ENCODE assay signal across 14 mouse cellular contexts in the genomic region with DNA sequence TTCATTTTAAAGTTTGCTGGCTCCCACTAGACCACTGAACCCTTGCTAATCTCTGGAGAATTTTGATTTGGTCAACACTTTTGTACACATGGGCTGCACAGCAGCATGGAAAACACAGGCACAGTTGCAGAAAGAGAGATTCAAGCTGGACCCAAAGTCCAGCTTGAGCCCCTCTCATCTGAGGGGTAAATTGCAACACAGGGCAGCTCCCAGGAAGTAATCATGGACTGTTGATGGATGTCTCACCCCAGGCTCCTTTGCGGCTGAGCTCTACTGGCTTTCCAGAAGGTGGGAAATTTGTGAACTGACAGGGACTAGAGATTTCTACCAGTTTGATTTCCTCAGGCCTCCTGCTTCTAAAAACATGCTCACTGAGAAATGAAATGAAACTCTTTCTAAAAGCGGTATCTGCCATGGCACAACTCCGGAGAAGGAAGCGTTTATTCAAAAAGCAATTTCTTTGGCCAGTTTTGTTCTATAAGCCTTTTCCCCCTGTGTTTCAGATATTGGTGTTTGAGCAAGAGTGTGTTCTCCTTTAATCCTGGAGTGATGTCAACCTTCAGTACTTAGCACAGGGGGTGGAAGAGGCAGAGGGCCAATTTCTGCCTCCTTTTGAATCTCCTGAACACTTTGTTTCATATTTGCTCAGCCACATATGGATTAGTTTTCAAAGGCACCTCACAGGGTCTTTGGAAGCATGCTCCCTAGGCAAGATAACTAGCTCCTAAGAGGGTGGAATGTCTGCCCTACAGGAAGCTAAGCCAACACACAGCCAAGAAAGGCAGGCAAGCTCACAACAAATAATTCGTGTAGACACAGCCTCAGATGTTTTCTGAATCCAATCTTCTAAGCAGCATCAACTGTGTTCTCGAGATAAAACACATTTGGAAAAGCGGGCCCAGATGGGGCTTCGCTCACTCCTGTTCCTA.
DNase-seq lines count a peak whose midpoint lies in the region; ATAC-seq and TF ChIP-seq lines count a peak whose summit lies in the region.
"Had no signal": no experiment of that assay in that cellular context is flagged by ENCODE, and none has a peak within 500 bp of the region (broad histone marks: within the 10 kb centered on the region; RNA-seq: fewer than 3 reads in every experiment).

No protein-coding gene starts in this region.

- ATAC-seq in limb, embryonic 14.5 days (ENCODE audit: low FRiP score, low read depth), result no peak
- ATAC-seq in intestine, postnatal 0 days, result no peak
- ATAC-seq: Patski had no signal

- TF ChIP-seq CTCF in intestine, postnatal 0 days (IDR thresholded peaks at IDR 0.05; ENCODE audit: low read depth), result no peak

- H3K4me3 ChIP-seq in limb, embryonic 14.5 days (replicated peaks; ENCODE audit: low read length), result no peak overlapping the region
- H3K4me3 ChIP-seq in limb, embryonic 10.5 days, result no peak overlapping the region
- no peak overlapping the region for H3K4me3 ChIP-seq in intestine, postnatal 0 days (ENCODE audit: low read depth, low read length)
- H3K4me3 ChIP-seq: embryonic facial prominence, embryonic 15.5 days; lung, embryonic 15.5 days; neural tube, embryonic 15.5 days had no signal

- no peak overlapping the region for H3K4me2 ChIP-seq in limb, embryonic 14.5 days (replicated peaks; ENCODE audit: low read depth, low read length, severe bottlenecking)
- H3K4me2 ChIP-seq in intestine, postnatal 0 days (replicated peaks; ENCODE audit: low read depth), result no peak overlapping the region
- H3K4me2 ChIP-seq: embryonic facial prominence, embryonic 15.5 days; lung, embryonic 15.5 days; neural tube, embryonic 15.5 days had no signal

- WGBS in limb, embryonic 14.5 days, result 75% methylated on average over 8 of the region's 8 CpGs
- WGBS in limb, embryonic 10.5 days, result 83% methylated on average over 8 of the region's 8 CpGs
- WGBS in intestine, postnatal 0 days, result 80% methylated on average over 8 of the region's 8 CpGs

- no peaks in the 10 kb centered on the region for H3K27me3 ChIP-seq in limb, embryonic 14.5 days (ENCODE audit: control insufficient read depth, insufficient read depth, low read length)
- H3K27me3 ChIP-seq in limb, embryonic 10.5 days (ENCODE audit: low read depth, poor library complexity, severe bottlenecking), result no peaks in the 10 kb centered on the region
- H3K27me3 ChIP-seq in intestine, postnatal 0 days (replicated peaks; ENCODE audit: control insufficient read depth, insufficient read depth, low read length), result no peaks in the 10 kb centered on the region
- H3K27me3 ChIP-seq: CH12.LX; embryonic facial prominence, embryonic 15.5 days; lung, embryonic 15.5 days; neural tube, embryonic 15.5 days; Patski had no signal

- intact Hi-C loops in left cerebral cortex, postnatal 25 days (cut with DNase I), result no loop called here

- no peaks in the 10 kb centered on the region for H3K9me3 ChIP-seq in limb, embryonic 14.5 days (ENCODE audit: control insufficient read depth, low read length)
- no peaks in the 10 kb centered on the region for H3K9me3 ChIP-seq in limb, embryonic 10.5 days (replicated peaks)
- no peaks in the 10 kb centered on the region for H3K9me3 ChIP-seq in intestine, postnatal 0 days (ENCODE audit: control insufficient read depth)
- H3K9me3 ChIP-seq: embryonic facial prominence, embryonic 15.5 days; lung, embryonic 15.5 days; neural tube, embryonic 15.5 days had no signal

- peak; percentile 17 for DNase-seq in limb, embryonic 14.5 days (ENCODE audit: low spot score)
- DNase-seq in limb, embryonic 10.5 days (ENCODE audit: low spot score), result no peak
- peak; percentile 23 for DNase-seq in right cerebral cortex, postnatal 25 days
- no peak for DNase-seq in right cerebral cortex, postnatal 14 days
- peak; percentile 20 to 60 for DNase-seq in left cerebral cortex, postnatal 25 days (ENCODE audit: low spot score in 2 of 2)
- DNase-seq in kidney, postnatal 10 days, result no peak
- DNase-seq: cerebellum, postnatal 36 days; thymus, postnatal 4 days had no signal

- H3K36me3 ChIP-seq in limb, embryonic 14.5 days (ENCODE audit: control insufficient read depth, insufficient read depth, low read length), result no peaks in the 10 kb centered on the region
- no peaks in the 10 kb centered on the region for H3K36me3 ChIP-seq in limb, embryonic 10.5 days
- no peaks in the 10 kb centered on the region for H3K36me3 ChIP-seq in intestine, postnatal 0 days (ENCODE audit: control insufficient read depth, insufficient read depth)
- H3K36me3 ChIP-seq: embryonic facial prominence, embryonic 15.5 days; lung, embryonic 15.5 days; neural tube, embryonic 15.5 days had no signal

- TF ChIP-seq POLR2A in limb, embryonic 14.5 days (IDR thresholded peaks at IDR 0.05; ENCODE audit: borderline replicate concordance, extremely low read depth, insufficient read depth, insufficient read length), result no peak

- H3K9ac ChIP-seq in limb, embryonic 14.5 days (ENCODE audit: low read depth, low read length, severe bottlenecking), result no peak overlapping the region
- no peak overlapping the region for H3K9ac ChIP-seq in intestine, postnatal 0 days (ENCODE audit: low read depth, low read length)
- H3K9ac ChIP-seq: embryonic facial prominence, embryonic 15.5 days; lung, embryonic 15.5 days; neural tube, embryonic 15.5 days had no signal

- H3K4me1 ChIP-seq in limb, embryonic 14.5 days (ENCODE audit: control insufficient read depth, insufficient read depth, low read length), result no peaks in the 10 kb centered on the region
- H3K4me1 ChIP-seq in limb, embryonic 10.5 days, result no peaks in the 10 kb centered on the region
- H3K4me1 ChIP-seq in intestine, postnatal 0 days (replicated peaks; ENCODE audit: control insufficient read depth, insufficient read depth, low read length), result no peaks in the 10 kb centered on the region
- H3K4me1 ChIP-seq: lung, embryonic 15.5 days had no signal

- H3K27ac ChIP-seq in limb, embryonic 14.5 days (replicated peaks; ENCODE audit: low read depth, low read length), result no peak overlapping the region
- H3K27ac ChIP-seq in limb, embryonic 10.5 days, result no peak overlapping the region
- no peak overlapping the region for H3K27ac ChIP-seq in intestine, postnatal 0 days (ENCODE audit: low read depth, low read length)
- H3K27ac ChIP-seq: embryonic facial prominence, embryonic 15.5 days; lung, embryonic 15.5 days; neural tube, embryonic 15.5 days had no signal

Comparison
In these comparisons a context has a peak if more than half of its experiments do, and no peak if none do; other contexts are left out.
1. DNase-seq: peak in limb, embryonic 14.5 days (single experiment), right cerebral cortex, postnatal 25 days (single experiment) and left cerebral cortex, postnatal 25 days (2 of 2); none in limb, embryonic 10.5 days (single experiment), right cerebral cortex, postnatal 14 days (single experiment) and kidney, postnatal 10 days (single experiment).